Mouse (Mus musculus) heart, adult 2 months (tissue): ENCODE results near the gene H2-M10.1.

Source experiments
- CTCF ChIP-seq: fragments of 200-600 bp; IDR thresholded peaks from 2 replicates; pipeline ENCODE4 v1.8.1; 2022; ENCODE audit warnings: antibody characterized with exemption, mild to moderate bottlenecking, moderate library complexity
- POLR2A ChIP-seq: fragments of 200-500 bp; IDR thresholded peaks from 2 replicates; pipeline ENCODE4 v1.6.1; 2011; ENCODE audit warnings: mild to moderate bottlenecking, low read depth, low read length, control low read depth; ENCODE audit not compliant: insufficient read depth

DNA sequence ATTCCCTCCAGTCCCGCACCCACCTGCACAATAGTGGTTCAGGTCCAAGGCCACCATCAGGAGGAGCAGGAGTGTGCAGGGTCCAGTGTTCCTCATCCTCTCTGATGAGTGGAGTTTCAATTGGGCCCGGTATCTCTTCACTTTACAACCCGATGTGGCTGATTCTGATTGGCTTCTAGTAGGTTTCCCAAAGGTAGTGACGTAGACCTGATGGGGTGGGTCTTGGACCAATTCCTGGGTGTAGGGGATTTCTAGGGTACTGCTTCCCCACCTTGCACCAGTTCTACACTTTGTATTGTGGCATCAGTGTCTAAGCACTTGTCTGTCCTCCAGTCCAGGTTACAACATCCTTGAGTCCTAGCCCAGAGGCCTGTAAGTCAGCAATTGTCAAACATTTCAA lies at the start of gene H2-M10.1:
- TF ChIP-seq POLR2A (no peak), CTCF (no peak)
